Mouse (Mus musculus): ENCODE measurements around the gene Iqschfp. TPM values are rescaled to one million over a fixed set of nuclear protein-coding genes. Genes with fewer than 3 reads are reported as not detected.
A peak's percentile ranks its signal among the peaks of the same experiment; 100 is the strongest.

Gene Iqschfp
- polyA plus RNA-seq, 1 experiment from 2014 or later = not detected

- Histone ChIP-seq H3K9ac (no peak overlapping the region), H3K27me3 (no peaks in the 10 kb centered on the region), H3K9me3 (replicated peaks) (no peaks in the 10 kb centered on the region), H3K27ac (no peak overlapping the region), H3K36me3 (no peaks in the 10 kb centered on the region), H3K4me1 (peaks cover 37% of the 10 kb centered on the region), H3K4me2 (no peak overlapping the region), H3K4me3 (replicated peaks) (no peak overlapping the region)
- 54% methylated on average over 11 of the region's 11 CpGs for WGBS
- ATAC-seq (replicated peaks; ENCODE audit: low FRiP score) = peak; percentile 24; the same call in 1 of the 2 replicates
These were observed 620.3 kb downstream of the Iqschfp start for GRCm38 (mm10) chr3:68512327-68512726.

GRCm38 (mm10) chr3:68513340-68514119, 621.5 kb downstream of the Iqschfp start:
- no peak for ATAC-seq (replicated peaks; ENCODE audit: low FRiP score)
- Histone ChIP-seq H3K9ac (no peak overlapping the region), H3K36me3 (no peaks in the 10 kb centered on the region), H3K9me3 (replicated peaks) (no peaks in the 10 kb centered on the region), H3K27ac (no peak overlapping the region), H3K4me1 (peaks cover 32% of the 10 kb centered on the region), H3K27me3 (no peaks in the 10 kb centered on the region), H3K4me3 (replicated peaks) (no peak overlapping the region), H3K4me2 (no peak overlapping the region)
- WGBS = 50% methylated on average over 7 of the region's 7 CpGs

GRCm38 (mm10) chr3:68514120-68514497, 622.1 kb downstream of the Iqschfp start:
- Histone ChIP-seq H3K36me3 (no peaks in the 10 kb centered on the region), H3K27me3 (no peaks in the 10 kb centered on the region), H3K4me2 (no peak overlapping the region), H3K4me1 (peaks cover 26% of the 10 kb centered on the region), H3K9ac (no peak overlapping the region), H3K4me3 (replicated peaks) (no peak overlapping the region), H3K27ac (no peak overlapping the region), H3K9me3 (replicated peaks) (no peaks in the 10 kb centered on the region)
- ATAC-seq (replicated peaks; ENCODE audit: low FRiP score) = no peak
- WGBS = 81% methylated on average over 3 of the region's 3 CpGs

DNA sequence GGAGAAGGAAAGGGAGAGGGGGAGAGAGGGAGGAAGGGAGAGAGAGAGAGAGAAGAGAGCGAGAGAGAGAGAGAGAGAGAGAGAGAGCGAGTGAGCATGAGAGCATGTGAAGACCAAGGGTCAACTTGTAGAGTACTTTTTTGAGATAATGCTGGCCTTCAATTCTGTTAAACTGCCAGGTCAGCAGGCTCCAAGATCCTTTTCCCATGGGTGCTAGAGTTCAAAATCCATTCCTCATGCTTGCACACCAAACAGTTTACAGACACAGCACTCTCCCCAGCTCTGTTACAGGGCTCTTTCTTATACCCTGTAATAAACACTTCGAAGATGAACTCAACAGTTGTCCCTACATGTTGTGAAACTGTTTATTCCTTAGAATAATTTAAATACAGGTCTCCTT, 622.7 kb downstream of the Iqschfp start:
- WGBS = 85% methylated on average over 3 of the region's 3 CpGs
- no peak overlapping the region for H3K4me3 ChIP-seq (replicated peaks)

DNA sequence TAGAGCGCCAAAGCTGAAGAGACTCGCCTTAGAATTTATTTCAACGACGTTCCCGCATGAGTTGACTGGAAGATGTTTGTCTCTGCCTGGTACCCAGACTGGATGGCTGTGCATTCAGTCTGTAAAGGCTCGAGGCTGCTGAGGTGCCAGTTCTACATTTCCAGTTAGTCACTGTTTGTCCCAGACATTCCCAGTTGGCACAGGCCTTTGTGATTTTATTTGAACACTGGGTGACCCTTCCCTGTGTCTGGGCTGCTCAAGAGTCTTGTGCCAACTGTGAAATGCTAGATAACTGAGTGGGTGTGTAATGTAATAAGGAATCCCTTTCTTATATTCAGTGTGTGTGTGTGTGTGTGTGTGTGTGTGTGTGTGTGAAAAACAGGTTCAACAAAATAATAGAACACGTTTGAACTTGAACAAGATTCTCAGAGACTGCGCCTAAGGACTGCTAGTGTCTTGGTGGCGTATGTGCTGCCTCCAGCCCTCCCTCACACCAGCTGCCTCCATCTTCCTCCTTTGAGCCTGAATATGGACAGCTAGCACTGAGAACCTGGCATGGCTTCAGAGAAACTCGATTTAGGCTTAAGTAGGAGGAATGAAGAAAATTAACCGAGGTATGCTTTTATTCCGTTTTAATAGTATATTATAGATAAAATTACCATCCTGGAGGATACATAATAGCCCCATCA, 624.5 kb downstream of the Iqschfp start:
- H3K4me2 ChIP-seq = no peak overlapping the region
- ATAC-seq (replicated peaks; ENCODE audit: low FRiP score) = no peak
- no peak overlapping the region for H3K9ac ChIP-seq
- WGBS = 82% methylated on average over 12 of the region's 12 CpGs
- no peak overlapping the region for H3K27ac ChIP-seq
- H3K4me3 ChIP-seq (replicated peaks) = no peak overlapping the region
- no peaks in the 10 kb centered on the region for H3K27me3 ChIP-seq
- peaks cover 22% of the 10 kb centered on the region for H3K4me1 ChIP-seq
- H3K9me3 ChIP-seq (replicated peaks) = no peaks in the 10 kb centered on the region
- no peaks in the 10 kb centered on the region for H3K36me3 ChIP-seq

More for the DNA sequence above, 622.7 kb downstream of the Iqschfp start:
- Histone ChIP-seq H3K9me3 (replicated peaks) (no peaks in the 10 kb centered on the region), H3K36me3 (no peaks in the 10 kb centered on the region), H3K4me1 (peaks cover 23% of the 10 kb centered on the region), H3K9ac (no peak overlapping the region), H3K4me2 (no peak overlapping the region), H3K27ac (no peak overlapping the region), H3K27me3 (no peaks in the 10 kb centered on the region)
- no peak for ATAC-seq (replicated peaks; ENCODE audit: low FRiP score)

- H3K4me1 ChIP-seq = peaks cover 15% of the 10 kb centered on the region
- H3K9me3 ChIP-seq (replicated peaks) = no peaks in the 10 kb centered on the region
- H3K27me3 ChIP-seq = no peaks in the 10 kb centered on the region
- H3K4me3 ChIP-seq (replicated peaks) = no peak overlapping the region
- H3K9ac ChIP-seq = no peak overlapping the region
- ATAC-seq (replicated peaks; ENCODE audit: low FRiP score) = no peak
- no peak overlapping the region for H3K27ac ChIP-seq
- no peaks in the 10 kb centered on the region for H3K36me3 ChIP-seq
- H3K4me2 ChIP-seq = no peak overlapping the region
- 50% methylated on average over 7 of the region's 7 CpGs for WGBS
These were observed 625.2 kb downstream of the Iqschfp start for GRCm38 (mm10) chr3:68517236-68517635.

DNA sequence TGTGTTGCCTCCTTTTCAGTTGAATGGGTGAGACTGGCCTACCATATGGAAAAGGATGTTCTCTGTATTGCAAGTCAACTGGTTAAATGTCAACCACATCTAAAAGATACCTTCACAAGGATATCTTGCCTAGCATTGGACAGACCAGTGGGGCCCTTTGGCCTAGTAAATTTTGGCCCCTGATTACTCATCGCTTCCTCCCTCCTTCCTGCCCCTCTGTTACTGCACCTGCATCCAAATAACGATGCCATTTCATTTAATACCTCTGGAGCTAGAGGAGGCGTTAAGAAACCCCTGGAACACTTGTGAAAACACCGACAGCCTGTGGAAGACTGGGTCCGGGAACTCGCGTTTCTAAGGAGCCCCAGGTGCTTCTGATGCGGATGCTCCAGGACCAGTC, 626.0 kb downstream of the Iqschfp start:
- H3K9ac ChIP-seq = no peak overlapping the region
- no peak overlapping the region for H3K4me2 ChIP-seq
- ATAC-seq (replicated peaks; ENCODE audit: low FRiP score) = no peak
- no peaks in the 10 kb centered on the region for H3K9me3 ChIP-seq (replicated peaks)
- no peak overlapping the region for H3K27ac ChIP-seq
- WGBS = 83% methylated on average over 8 of the region's 8 CpGs
- no peaks in the 10 kb centered on the region for H3K27me3 ChIP-seq
- peaks cover 7% of the 10 kb centered on the region for H3K4me1 ChIP-seq
- H3K4me3 ChIP-seq (replicated peaks) = no peak overlapping the region
- no peaks in the 10 kb centered on the region for H3K36me3 ChIP-seq

- WGBS = 87% methylated on average over 5 of the region's 5 CpGs
- no peaks in the 10 kb centered on the region for H3K27me3 ChIP-seq
- H3K9me3 ChIP-seq (replicated peaks) = no peaks in the 10 kb centered on the region
- H3K36me3 ChIP-seq = no peaks in the 10 kb centered on the region
- H3K4me1 ChIP-seq = peaks cover 3% of the 10 kb centered on the region
- H3K9ac ChIP-seq = no peak overlapping the region
- H3K4me3 ChIP-seq (replicated peaks) = no peak overlapping the region
- H3K4me2 ChIP-seq = no peak overlapping the region
- H3K27ac ChIP-seq = no peak overlapping the region
- no peak for ATAC-seq (replicated peaks; ENCODE audit: low FRiP score)
These were observed 626.6 kb downstream of the Iqschfp start for GRCm38 (mm10) chr3:68518586-68518985.

GRCm38 (mm10) chr3:68525361-68525878, 633.4 kb downstream of the Iqschfp start:
- Histone ChIP-seq H3K9ac (no peak overlapping the region), H3K27me3 (no peaks in the 10 kb centered on the region)
- ATAC-seq (replicated peaks; ENCODE audit: low FRiP score) = no peak

GRCm38 (mm10) chr3:68526416-68526815, 634.4 kb downstream of the Iqschfp start:
- no peaks in the 10 kb centered on the region for H3K9me3 ChIP-seq (replicated peaks)
- no peaks in the 10 kb centered on the region for H3K36me3 ChIP-seq
- 53% methylated on average over 4 of the region's 4 CpGs for WGBS
- H3K4me2 ChIP-seq = no peak overlapping the region
- ATAC-seq (replicated peaks; ENCODE audit: low FRiP score) = no peak
- H3K4me3 ChIP-seq (replicated peaks) = no peak overlapping the region
- no peaks in the 10 kb centered on the region for H3K4me1 ChIP-seq
- H3K27me3 ChIP-seq = no peaks in the 10 kb centered on the region
- no peak overlapping the region for H3K9ac ChIP-seq
- no peak overlapping the region for H3K27ac ChIP-seq

More at GRCm38 (mm10) chr3:68525361-68525878, 633.4 kb downstream of the Iqschfp start:
- Histone ChIP-seq H3K27ac (no peak overlapping the region), H3K9me3 (replicated peaks) (no peaks in the 10 kb centered on the region), H3K4me3 (replicated peaks) (no peak overlapping the region), H3K4me2 (no peak overlapping the region), H3K4me1 (no peaks in the 10 kb centered on the region), H3K36me3 (no peaks in the 10 kb centered on the region)
- 88% methylated on average over 10 of the region's 10 CpGs for WGBS

DNA sequence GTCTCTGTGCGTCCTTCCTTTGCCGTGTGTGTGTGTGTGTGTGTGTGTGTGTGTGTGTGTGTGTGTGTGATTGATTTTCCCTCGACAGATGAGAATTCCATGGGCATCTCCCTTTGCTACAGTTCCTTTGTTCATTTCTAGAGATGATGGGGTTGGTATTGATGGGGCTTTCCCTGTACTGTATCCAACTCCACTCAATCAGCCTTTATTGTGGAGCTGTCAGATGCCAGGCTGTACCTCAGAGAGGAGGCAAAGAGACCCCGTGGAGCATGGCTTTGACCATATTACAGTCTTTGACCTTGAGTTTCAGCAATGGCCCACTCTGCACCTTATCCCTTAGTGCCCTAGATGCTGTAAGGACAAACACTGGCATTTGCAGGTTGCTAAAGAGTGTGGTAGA, 635.1 kb downstream of the Iqschfp start:
- no peak overlapping the region for H3K27ac ChIP-seq
- H3K36me3 ChIP-seq = no peaks in the 10 kb centered on the region
- no peak overlapping the region for H3K9ac ChIP-seq
- no peak overlapping the region for H3K4me2 ChIP-seq
- WGBS = 84% methylated on average over 4 of the region's 4 CpGs
- no peaks in the 10 kb centered on the region for H3K9me3 ChIP-seq (replicated peaks)
- no peaks in the 10 kb centered on the region for H3K27me3 ChIP-seq
- H3K4me3 ChIP-seq (replicated peaks) = no peak overlapping the region
- no peak for ATAC-seq (replicated peaks; ENCODE audit: low FRiP score)
- H3K4me1 ChIP-seq = no peaks in the 10 kb centered on the region

- no peak for ATAC-seq (replicated peaks; ENCODE audit: low FRiP score)
- Histone ChIP-seq H3K4me1 (peaks cover 15% of the 10 kb centered on the region), H3K27me3 (no peaks in the 10 kb centered on the region), H3K4me3 (replicated peaks) (no peak overlapping the region), H3K4me2 (no peak overlapping the region), H3K36me3 (no peaks in the 10 kb centered on the region), H3K9me3 (replicated peaks) (no peaks in the 10 kb centered on the region), H3K27ac (no peak overlapping the region), H3K9ac (no peak overlapping the region)
- WGBS = 92% methylated on average over 4 of the region's 4 CpGs
These were observed 639.9 kb downstream of the Iqschfp start for GRCm38 (mm10) chr3:68531908-68532307.

Measured in kidney, embryonic 15.5 days (tissue).